Mouse (Mus musculus) cerebellum, adult 2 months (tissue): ENCODE measurements at regions not wholly inside any gene's neighbourhood (a gene's known extent, or its start where the extent isn't known, plus 50 kb on each side); places are given as distances from the start of the nearest gene placed in this dataset.

ENCODE experiments used
- CTCF ChIP-seq: fragments of 200-500 bp; IDR thresholded peaks from 2 replicates; pipeline ENCODE4 v1.5.1; 2011; ENCODE audit warnings: low read depth, mild to moderate bottlenecking, control low read depth, low read length, moderate library complexity, borderline replicate concordance; ENCODE audit not compliant: insufficient read depth
- POLR2A ChIP-seq: fragments of 200-500 bp; IDR thresholded peaks from 2 replicates; pipeline ENCODE4 v1.6.1; 2011; ENCODE audit warnings: low read length, control low read depth, borderline replicate concordance; ENCODE audit not compliant: insufficient read depth

DNA sequence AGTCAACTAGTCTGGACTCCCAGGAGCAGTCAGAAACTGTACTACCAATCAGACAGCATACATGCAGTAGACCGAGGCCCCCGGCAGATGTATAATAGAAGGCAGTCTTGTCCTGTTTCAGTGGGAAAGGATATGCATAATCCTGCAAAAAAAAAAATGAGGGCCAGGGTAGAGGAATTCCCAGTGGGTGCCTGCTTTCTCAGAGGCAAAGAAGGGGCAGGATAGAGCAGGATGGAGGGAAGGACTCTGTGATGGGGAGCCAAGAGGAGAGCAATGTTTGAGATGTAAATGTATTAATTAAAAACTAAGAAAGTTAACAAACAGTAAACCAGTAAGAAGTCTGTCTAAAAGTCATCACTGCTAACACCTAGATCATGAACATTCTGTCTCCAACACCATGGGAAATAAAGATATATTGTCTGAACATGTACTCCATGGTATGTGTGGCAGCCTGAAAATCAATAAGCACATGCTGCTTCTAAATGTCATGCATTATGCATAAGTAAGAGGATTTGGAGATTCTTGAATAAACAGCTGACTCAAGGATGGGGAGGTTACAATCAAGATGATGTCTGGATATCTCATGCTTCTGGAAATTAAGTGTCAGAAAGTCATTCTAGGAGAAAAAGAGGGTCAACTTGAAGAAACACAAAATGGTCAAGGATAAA is 1485.3 kb downstream of the Naaladl2 start:
- no peak for TF ChIP-seq CTCF
- no peak for TF ChIP-seq POLR2A
